Mouse (Mus musculus): ENCODE measurements around the gene G3bp1.

DNA sequence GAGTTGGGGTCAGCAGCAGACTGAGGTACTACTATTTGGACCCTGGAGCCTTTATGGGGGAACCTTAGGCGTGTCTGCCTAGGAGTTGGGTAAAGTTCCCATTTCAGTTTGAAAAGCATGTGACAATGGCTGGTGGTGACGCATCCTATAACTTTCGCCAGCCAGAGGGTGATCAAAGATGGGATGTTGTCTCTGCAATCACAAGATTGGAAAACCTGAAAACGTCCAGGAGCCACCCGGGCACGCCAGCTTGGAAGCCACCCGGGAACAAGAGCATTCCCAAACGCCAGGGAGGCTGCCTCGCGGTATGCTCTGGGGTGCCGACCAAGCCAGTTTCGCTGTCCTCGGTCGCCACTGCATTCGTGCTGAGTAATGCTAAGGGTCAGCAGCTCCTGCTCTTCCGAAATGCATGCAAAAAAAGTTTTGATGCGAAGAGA lies 856 bp upstream of the G3bp1 start:
- no peak for TF ChIP-seq CTCF (IDR thresholded peaks at IDR 0.05; ENCODE audit: low read depth, low read length)
- TF ChIP-seq GATA1 (IDR thresholded peaks at IDR 0.05; ENCODE audit: borderline replicate concordance, low read length) = no peak
- no peak for TF ChIP-seq TAL1 (conservative IDR thresholded peaks at IDR 0.05; ENCODE audit: low read depth, low read length)
- no peak for TF ChIP-seq POLR2AphosphoS5 (IDR thresholded peaks at IDR 0.05; ENCODE audit: insufficient replicate concordance, low read depth, low read length)
- no peak for TF ChIP-seq GATA2 (IDR thresholded peaks at IDR 0.05; ENCODE audit: borderline replicate concordance, low read depth, low read length)
